22 mouse cellular contexts compared by ENCODE assay signal in genomic region chr6:90501222-90501940, GRCm38 (mm10). TPM values are rescaled to one million over a fixed set of nuclear protein-coding genes. Genes with fewer than 3 reads are reported as not detected.
DNase-seq lines count a peak whose midpoint lies in the region; TF ChIP-seq lines count a peak whose summit lies in the region.
"Had no signal": no experiment of that assay in that cellular context is flagged by ENCODE, and none has a peak within 500 bp of the region (broad histone marks: within the 10 kb centered on the region; RNA-seq: fewer than 3 reads in every experiment).

No protein-coding gene starts in this region.

- intact Hi-C loops in heart, postnatal 25 days (cut with DNase I) = no loop called here

- peaks cover 0 to 5% of the 10 kb centered on the region in 2 experiments; a peak in 2 of 4 replicates for H3K4me1 ChIP-seq in ES-E14 (ENCODE audit: control insufficient read depth in 2 of 2, insufficient read depth in 2 of 2, low read length in 2 of 2, poor library complexity in 1 of 2)
- H3K4me1 ChIP-seq: limb, embryonic 12.5 days had no signal

- no peaks in the 10 kb centered on the region for H3K9me3 ChIP-seq in ES-E14 (ENCODE audit: control insufficient read depth, insufficient read depth, low read depth, low read length)
- H3K9me3 ChIP-seq: forebrain, embryonic 10.5 days; heart, embryonic 13.5 days; hindbrain, embryonic 10.5 days; limb, embryonic 12.5 days; liver, embryonic 15.5 days; midbrain, embryonic 12.5 days had no signal

- no peaks in the 10 kb centered on the region for H3K36me3 ChIP-seq in ES-E14 (ENCODE audit: control insufficient read depth, insufficient read depth, low read length, poor library complexity, severe bottlenecking)
- H3K36me3 ChIP-seq: forebrain, embryonic 10.5 days; heart, embryonic 13.5 days; hindbrain, embryonic 10.5 days; limb, embryonic 12.5 days; liver, embryonic 15.5 days; midbrain, embryonic 12.5 days had no signal

- no peak overlapping the region for H3K9ac ChIP-seq in ES-E14 (ENCODE audit: insufficient read depth, low read depth, low read length, poor library complexity, severe bottlenecking)
- H3K9ac ChIP-seq: heart, embryonic 13.5 days; limb, embryonic 12.5 days; liver, embryonic 15.5 days; midbrain, embryonic 12.5 days had no signal

- no peak overlapping the region for H3K4me3 ChIP-seq in ES-E14 (ENCODE audit: insufficient read depth in 1 of 2, low read depth in 1 of 2, low read length in 2 of 2, poor library complexity in 1 of 2, severe bottlenecking in 1 of 2)
- H3K4me3 ChIP-seq: forebrain, embryonic 10.5 days; heart, embryonic 13.5 days; hindbrain, embryonic 10.5 days; limb, embryonic 12.5 days; liver, embryonic 15.5 days; midbrain, embryonic 12.5 days had no signal

- H3K27ac ChIP-seq in ES-E14 (ENCODE audit: insufficient read depth, low read depth, low read length, poor library complexity, severe bottlenecking) = peak overlapping the region; percentile 29; the same call in 1 of the 2 replicates
- H3K27ac ChIP-seq: forebrain, embryonic 10.5 days; heart, embryonic 13.5 days; hindbrain, embryonic 10.5 days; hindbrain, postnatal 0 days; limb, embryonic 12.5 days; liver, embryonic 15.5 days; macrophage; midbrain, embryonic 12.5 days had no signal

- peak; percentile 52 for DNase-seq in cerebellum, adult 11-12 months
- DNase-seq in cerebellum, adult 11 months = no peak
- peak; percentile 25 to 36 for DNase-seq in heart, adult 9 months (ENCODE audit: low spot score in 2 of 2)
- no peak for DNase-seq in heart, postnatal 25 days (ENCODE audit: low spot score)
- DNase-seq in ES-E14 (ENCODE audit: low read depth, low spot score) = no peak
- peak; percentile 29 for DNase-seq in brain, adult 2 months (ENCODE audit: low read depth, low spot score)
- DNase-seq in right cerebral cortex, postnatal 25 days = no peak
- DNase-seq: B cell, adult 2 months; gastrocnemius, postnatal 14 days; kidney, adult 11 months; retina, postnatal 1 day; right cerebral cortex, postnatal 4 days; thymus, adult 2 months had no signal

- in situ Hi-C loops in ES-E14 (cut with MboI; ENCODE audit: low sequenced_read_pairs in 2 of 2, unreplicated experiment in 2 of 2) = no loop called here

TF ChIP-seq in ES-E14, 5 proteins besides CTCF, POLR2A, EP300 and RAD21:
- no peak for TF ChIP-seq ZC3H11A (IDR thresholded peaks at IDR 0.05; ENCODE audit: borderline replicate concordance, low read depth, low read length)
- no peak for TF ChIP-seq ZNF384 (IDR thresholded peaks at IDR 0.05; ENCODE audit: low read depth, low read length)
- TF ChIP-seq MAFK (IDR thresholded peaks at IDR 0.05; ENCODE audit: insufficient read depth, low read depth, low read length) = no peak
- no peak for TF ChIP-seq HCFC1 (IDR thresholded peaks at IDR 0.05; ENCODE audit: borderline replicate concordance, insufficient read depth, low read length)
- TF ChIP-seq CHD2 (IDR thresholded peaks at IDR 0.05; ENCODE audit: low read depth, low read length) = no peak

RNA-seq across cellular contexts. Expression of gene Aldh1l1, which starts 15.2 kb away (rescaled TPM):
- total RNA-seq in heart, postnatal 25 days (2021) = 1 to 10 TPM; 1.5 to 2.3 TPM
- 3.9 and 4.0 TPM in 2 replicates for total RNA-seq in ES-E14 (2012; rRNA removed)
- total RNA-seq: monocyte, adult 5-6 weeks had no signal

RNA-seq across cellular contexts. Expression of gene Klf15, which starts 39.0 kb away (rescaled TPM):
- total RNA-seq in heart, postnatal 25 days (2021) = 10 to 100 TPM; 45.1 to 56.9 TPM
- 6.4 and 11.3 TPM in 2 replicates for total RNA-seq in ES-E14 (2012; rRNA removed)
- total RNA-seq: monocyte, adult 5-6 weeks had no signal

Comparison
In these comparisons a context has a peak if more than half of its experiments do, and no peak if none do; other contexts are left out.
1. DNase-seq: peak in cerebellum, adult 11-12 months (single experiment), heart, adult 9 months (2 of 2) and brain, adult 2 months (single experiment); none in cerebellum, adult 11 months (single experiment), heart, postnatal 25 days (single experiment), ES-E14 (single experiment) and right cerebral cortex, postnatal 25 days (single experiment).